Comparison of ENCODE assay signal across 25 mouse cellular contexts in the genomic region with DNA sequence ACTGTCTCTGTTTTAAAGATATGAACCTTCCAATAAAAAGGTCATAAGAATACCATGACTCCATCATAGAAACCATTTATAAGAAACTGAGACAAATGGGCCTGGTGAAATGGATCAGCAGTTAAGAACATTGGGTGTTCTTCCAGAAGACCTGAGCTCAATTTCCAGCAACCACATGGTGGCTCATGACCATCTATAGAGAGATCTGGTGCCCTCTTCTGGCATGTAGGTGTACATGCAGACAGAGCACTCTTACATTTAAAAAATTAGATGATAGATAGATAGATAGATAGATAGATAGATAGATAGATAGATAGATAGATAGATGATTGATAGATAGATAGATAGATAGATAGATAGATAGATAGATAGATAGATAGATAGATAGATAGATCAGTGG. TPM values are rescaled to one million over a fixed set of nuclear protein-coding genes. Genes with fewer than 3 reads are reported as not detected.
A peak's percentile ranks its signal among the peaks of the same experiment; 100 is the strongest.
DNase-seq lines count a peak whose midpoint lies in the region; ATAC-seq and TF ChIP-seq lines count a peak whose summit lies in the region.
"Not testable (repeated sequence)": the region's sequence is repeated elsewhere in the genome, so short reads cannot be mapped to it uniquely, and the experiment has no call there.
"Had no signal": no experiment of that assay in that cellular context is flagged by ENCODE, and none has a peak within 500 bp of the region (broad histone marks: within the 10 kb centered on the region; RNA-seq: fewer than 3 reads in every experiment).

No protein-coding gene starts in this region.

- H3K27ac ChIP-seq in hindbrain, postnatal 0 days, result not testable (repeated sequence)

- not testable (repeated sequence) for H3K4me1 ChIP-seq in hindbrain, postnatal 0 days (ENCODE audit: insufficient read depth, low read length)

- H3K9ac ChIP-seq in hindbrain, postnatal 0 days (replicated peaks; ENCODE audit: low read length), result not testable (repeated sequence)

- H3K9me3 ChIP-seq in hindbrain, postnatal 0 days (ENCODE audit: low read length), result not testable (repeated sequence)

- not testable (repeated sequence) for H3K4me3 ChIP-seq in hindbrain, postnatal 0 days (ENCODE audit: low read length)

- peak; percentile 23; the same call in 1 of the 2 replicates for TF ChIP-seq CTCF in hindbrain, postnatal 0 days (IDR thresholded peaks at IDR 0.05; ENCODE audit: low read depth)

- not testable (repeated sequence) for H3K36me3 ChIP-seq in hindbrain, postnatal 0 days (ENCODE audit: insufficient read depth, low read length); splenic B cell, adult 2 months (ENCODE audit: control insufficient read depth, insufficient read depth, low read length, poor library complexity, severe bottlenecking)

- DNase-seq in CD4-positive, CD25-positive, alpha-beta regulatory T cell, adult 2 months (ENCODE audit: low read depth, low spot score), result peak; percentile 48
- DNase-seq in NIH3T3 (ENCODE audit: low read depth), result peak; percentile 9
- DNase-seq in c-Kit-positive CD71-positive TER-119-positive erythroid progenitor cells, embryonic 14.5 days (ENCODE audit: low spot score), result peak; percentile 13
- not testable (repeated sequence) for DNase-seq in hindbrain, postnatal 0 days (ENCODE audit: low spot score)
- DNase-seq in large intestine, adult 2 months (ENCODE audit: low read depth, low spot score), result peak; percentile 10
- peak; percentile 4 for DNase-seq in lung, postnatal 36 days
- DNase-seq in splenic B cell, adult 2 months (ENCODE audit: low read depth, low spot score), result peak; percentile 54

- not testable (repeated sequence) for H3K27me3 ChIP-seq in hindbrain, postnatal 0 days (ENCODE audit: insufficient read depth, low read length); splenic B cell, adult 2 months (ENCODE audit: control insufficient read depth, insufficient read depth, low read length, poor library complexity, severe bottlenecking)

- not testable (repeated sequence) for H3K4me2 ChIP-seq in hindbrain, postnatal 0 days (ENCODE audit: low read depth, low read length)

- not testable (repeated sequence) for ATAC-seq in hindbrain, postnatal 0 days

RNA-seq across cellular contexts. Expression of a gene that starts 3.8 kb away (rescaled TPM):
- not detected in 2 replicates for total RNA-seq in hindbrain, postnatal 0 days (2014; rRNA removed)
- not detected in 2 replicates for polyA plus RNA-seq in hindbrain, postnatal 0 days (2015; fragmentation: Nextera tagmentation; extraction: Ambion mirVana)
- polyA plus RNA-seq in large intestine, adult 2 months (2012; rRNA removed), result not detected in 2 replicates
- total RNA-seq: adrenal gland, adult 18-20 months; adrenal gland, postnatal 4 days; gastrocnemius, postnatal 25 days; heart, adult 8-10 months; heart, postnatal 4 days; left cerebral cortex, adult 8-10 months had no signal
- polyA plus RNA-seq: cortical plate, adult 2 months; embryonic facial prominence, embryonic 13.5 days; forebrain, embryonic 14.5 days; heart, embryonic 15.5 days; hindbrain, embryonic 15.5 days; limb, embryonic 10.5 days; liver, embryonic 11.5 days; lung, embryonic 14.5 days; macrophage; midbrain, embryonic 12.5 days; neural tube, embryonic 13.5 days; small intestine, adult 2 months had no signal

RNA-seq across cellular contexts. Expression of a gene that starts 7.8 kb away (rescaled TPM):
- not detected in 2 replicates for total RNA-seq in hindbrain, postnatal 0 days (2014; rRNA removed)
- not detected in 2 replicates for polyA plus RNA-seq in hindbrain, postnatal 0 days (2015; fragmentation: Nextera tagmentation; extraction: Ambion mirVana)
- not detected in 2 replicates for polyA plus RNA-seq in large intestine, adult 2 months (2012; rRNA removed)
- total RNA-seq: adrenal gland, adult 18-20 months; adrenal gland, postnatal 4 days; gastrocnemius, postnatal 25 days; heart, adult 8-10 months; heart, postnatal 4 days; left cerebral cortex, adult 8-10 months had no signal
- polyA plus RNA-seq: cortical plate, adult 2 months; embryonic facial prominence, embryonic 13.5 days; forebrain, embryonic 14.5 days; heart, embryonic 15.5 days; hindbrain, embryonic 15.5 days; limb, embryonic 10.5 days; liver, embryonic 11.5 days; lung, embryonic 14.5 days; macrophage; midbrain, embryonic 12.5 days; neural tube, embryonic 13.5 days; small intestine, adult 2 months had no signal

RNA-seq across cellular contexts. Expression of a gene that starts 19.4 kb away (rescaled TPM):
- not detected in 2 replicates for total RNA-seq in hindbrain, postnatal 0 days (2014; rRNA removed)
- polyA plus RNA-seq in hindbrain, postnatal 0 days (2015; fragmentation: Nextera tagmentation; extraction: Ambion mirVana), result not detected in 2 replicates
- not detected in 2 replicates for polyA plus RNA-seq in large intestine, adult 2 months (2012; rRNA removed)
- total RNA-seq: adrenal gland, adult 18-20 months; adrenal gland, postnatal 4 days; gastrocnemius, postnatal 25 days; heart, adult 8-10 months; heart, postnatal 4 days; left cerebral cortex, adult 8-10 months had no signal
- polyA plus RNA-seq: cortical plate, adult 2 months; embryonic facial prominence, embryonic 13.5 days; forebrain, embryonic 14.5 days; heart, embryonic 15.5 days; hindbrain, embryonic 15.5 days; limb, embryonic 10.5 days; liver, embryonic 11.5 days; lung, embryonic 14.5 days; macrophage; midbrain, embryonic 12.5 days; neural tube, embryonic 13.5 days; small intestine, adult 2 months had no signal

RNA-seq across cellular contexts. Expression of a gene that starts 35.5 kb away (rescaled TPM):
- total RNA-seq in hindbrain, postnatal 0 days (2014; rRNA removed), result not detected in 2 replicates
- not detected in 2 replicates for polyA plus RNA-seq in hindbrain, postnatal 0 days (2015; fragmentation: Nextera tagmentation; extraction: Ambion mirVana)
- not detected in 2 replicates for polyA plus RNA-seq in large intestine, adult 2 months (2012; rRNA removed)
- total RNA-seq: gastrocnemius, postnatal 25 days; heart, adult 8-10 months had no signal
- polyA plus RNA-seq: cortical plate, adult 2 months; embryonic facial prominence, embryonic 13.5 days; forebrain, embryonic 14.5 days; heart, embryonic 15.5 days; hindbrain, embryonic 15.5 days; limb, embryonic 10.5 days; liver, embryonic 11.5 days; lung, embryonic 14.5 days; macrophage; midbrain, embryonic 12.5 days; neural tube, embryonic 13.5 days; small intestine, adult 2 months had no signal

RNA-seq across cellular contexts. Expression of a gene that starts 38.4 kb away (rescaled TPM):
- not detected in 2 replicates for total RNA-seq in hindbrain, postnatal 0 days (2014; rRNA removed)
- not detected in 2 replicates for polyA plus RNA-seq in hindbrain, postnatal 0 days (2015; fragmentation: Nextera tagmentation; extraction: Ambion mirVana)
- polyA plus RNA-seq in large intestine, adult 2 months (2012; rRNA removed), result not detected in 2 replicates
- total RNA-seq: adrenal gland, adult 18-20 months; adrenal gland, postnatal 4 days; gastrocnemius, postnatal 25 days; heart, adult 8-10 months; heart, postnatal 4 days had no signal
- polyA plus RNA-seq: cortical plate, adult 2 months; embryonic facial prominence, embryonic 13.5 days; forebrain, embryonic 14.5 days; heart, embryonic 15.5 days; hindbrain, embryonic 15.5 days; limb, embryonic 10.5 days; liver, embryonic 11.5 days; lung, embryonic 14.5 days; macrophage; midbrain, embryonic 12.5 days; neural tube, embryonic 13.5 days; small intestine, adult 2 months had no signal
